Mouse (Mus musculus): ENCODE data around the gene Snrpa1.

DNA sequence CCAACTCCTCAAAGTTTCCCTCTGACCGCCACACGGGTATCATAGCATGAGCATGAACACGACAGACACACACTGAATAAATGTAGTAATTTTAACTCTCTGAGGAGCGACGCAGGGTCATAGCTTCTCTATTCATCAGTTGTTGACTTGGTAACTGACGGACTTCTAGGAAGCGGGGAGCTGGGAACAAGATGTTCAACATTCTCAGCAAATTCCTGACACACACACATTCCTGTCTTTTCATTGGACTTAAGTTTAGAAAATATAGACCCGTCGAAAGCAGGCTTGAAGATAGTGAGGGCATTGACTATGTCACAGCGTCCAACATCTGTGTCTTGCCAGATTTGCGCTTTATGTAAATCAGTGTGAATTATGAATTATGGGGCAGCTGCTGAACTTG lies 48.4 kb downstream of the Snrpa1 start:
- TF ChIP-seq POLR2A (IDR thresholded peaks at IDR 0.05; ENCODE audit: borderline replicate concordance, low read depth, low read length) (no peak), CTCF (IDR thresholded peaks at IDR 0.05; ENCODE audit: low read depth, low read length) (no peak)

Measured in bone marrow macrophage, adult 2 months (primary cell).